Mouse (Mus musculus) liver, embryonic 11.5 days (tissue): ENCODE measurements around the gene Hilpda. TPM values are rescaled to one million over a fixed set of nuclear protein-coding genes. Genes with fewer than 3 reads are reported as not detected.

ENCODE experiments used
- ATAC-seq: fragments of 200-750 bp; cut with Nextera tagmentation; replicated peaks from 2 replicates; pipeline ENCODE4 v1.8.0; 2017; ENCODE audit warnings: moderate number of reproducible peaks, mild to moderate bottlenecking, moderate TSS enrichment, moderate library complexity; ENCODE audit not compliant: low FRiP score
- DNase-seq: peaks from one replicate; pipeline ENCODE4 v3.0.0-alpha.2; 2017; ENCODE audit warnings: low spot score
- H3K27ac ChIP-seq: fragments of 300-500 bp; sonication (generic); 2 replicates; pipeline ENCODE4 v1.5.1; 2014; ENCODE audit warnings: mild to moderate bottlenecking, low read depth, low read length, control low read depth
- H3K27me3 ChIP-seq: fragments of 300-500 bp; sonication (generic); replicated peaks from 2 replicates; pipeline ENCODE4 v1.6.1; 2014; ENCODE audit warnings: low read length, mixed read lengths; ENCODE audit not compliant: control insufficient read depth, insufficient read depth
- H3K36me3 ChIP-seq: fragments of 300-500 bp; sonication (generic); 2 replicates; pipeline ENCODE4 v1.6.1; 2014; ENCODE audit warnings: mild to moderate bottlenecking, low read length, moderate library complexity, mixed read lengths; ENCODE audit not compliant: control insufficient read depth, insufficient read depth
- H3K4me1 ChIP-seq: fragments of 300-500 bp; sonication (generic); replicated peaks from 2 replicates; pipeline ENCODE4 v1.6.1; 2014; ENCODE audit warnings: low read length, mixed read lengths; ENCODE audit not compliant: control insufficient read depth, insufficient read depth
- H3K4me2 ChIP-seq: fragments of 300-500 bp; sonication (generic); 2 replicates; pipeline ENCODE4 v1.6.1; 2014; ENCODE audit warnings: mild to moderate bottlenecking, control low read depth, moderate library complexity
- H3K4me3 ChIP-seq: fragments of 300-500 bp; sonication (generic); 2 replicates; pipeline ENCODE4 v1.5.1; 2014; ENCODE audit warnings: low read depth, low read length, control low read depth
- H3K9ac ChIP-seq: fragments of 300-500 bp; sonication (generic); 2 replicates; pipeline ENCODE4 v1.6.1; 2014; ENCODE audit warnings: low read depth, low read length, control low read depth
- H3K9me3 ChIP-seq: fragments of 300-500 bp; sonication (generic); 2 replicates; pipeline ENCODE4 v1.6.1; 2016; ENCODE audit warnings: low read length, inconsistent platforms, mixed read lengths; ENCODE audit not compliant: control insufficient read depth
- WGBS: fragments of 180-500 bp; shearing (Covaris S2); extraction: QIAGEN DNeasy Blood & Tissue Kit; methylation state at CpG from one replicate; pipeline ENCODE4 v1.1.7; 2014; 5-methylcytosine and 5-hydroxymethylcytosine counted together
- polyA plus RNA-seq: library from polyadenylated mRNA; unstranded; fragments of >200 nt; fragmentation: Nextera tagmentation; extraction: Ambion mirVana; gene quantifications from 2 replicates; pipeline ENCODE4 v1.2.1, GENCODE M21; 2014

Hilpda gene
- polyA plus RNA-seq, 1 experiment from 2014 or later, result 35.3 TPM

GRCm38 (mm10) chr6:29263650-29264455, 8.4 kb upstream of the Hilpda start:
- no peaks in the 10 kb centered on the region for H3K36me3 ChIP-seq
- H3K27ac ChIP-seq, result no peak overlapping the region
- no peak overlapping the region for H3K4me2 ChIP-seq
- DNase-seq (no peak), ATAC-seq (no peak)
- no peaks in the 10 kb centered on the region for H3K4me1 ChIP-seq
- H3K4me3 ChIP-seq, result no peak overlapping the region
- WGBS, result 64% methylated on average over 6 of the region's 6 CpGs
- no peaks in the 10 kb centered on the region; the same call in 1 of the 2 replicates for H3K27me3 ChIP-seq
- no peaks in the 10 kb centered on the region for H3K9me3 ChIP-seq
- H3K9ac ChIP-seq, result no peak overlapping the region

- Histone ChIP-seq H3K27me3 (no peaks in the 10 kb centered on the region; the same call in 1 of the 2 replicates), H3K4me1 (no peaks in the 10 kb centered on the region), H3K4me3 (no peak overlapping the region), H3K36me3 (no peaks in the 10 kb centered on the region), H3K9me3 (no peaks in the 10 kb centered on the region), H3K4me2 (no peak overlapping the region), H3K27ac (no peak overlapping the region), H3K9ac (no peak overlapping the region)
- no peak for ATAC-seq
- WGBS, result 75% methylated on average over 3 of the region's 3 CpGs
- no peak for DNase-seq
These were observed 7.9 kb upstream of the Hilpda start for GRCm38 (mm10) chr6:29264456-29264781.

GRCm38 (mm10) chr6:29266936-29267335, 5.4 kb upstream of the Hilpda start:
- ATAC-seq (no peak; the same call in 1 of the 2 replicates), DNase-seq (no peak)
- Histone ChIP-seq H3K9me3 (no peaks in the 10 kb centered on the region), H3K36me3 (no peaks in the 10 kb centered on the region), H3K9ac (no peak overlapping the region), H3K27ac (peak overlapping the region; percentile 8; the same call in 1 of the 2 replicates), H3K4me2 (no peak overlapping the region), H3K27me3 (no peaks in the 10 kb centered on the region; the same call in 1 of the 2 replicates), H3K4me3 (no peak overlapping the region), H3K4me1 (peaks cover 8% of the 10 kb centered on the region; the same call in 1 of the 2 replicates)
- 53% methylated on average over 4 of the region's 4 CpGs for WGBS

- H3K4me2 ChIP-seq, result no peak overlapping the region
- no peak overlapping the region for H3K4me3 ChIP-seq
- H3K4me1 ChIP-seq, result peaks cover 14% of the 10 kb centered on the region
- no peak overlapping the region for H3K9ac ChIP-seq
- H3K9me3 ChIP-seq, result no peaks in the 10 kb centered on the region
- H3K36me3 ChIP-seq, result no peaks in the 10 kb centered on the region
- H3K27me3 ChIP-seq, result no peaks in the 10 kb centered on the region; the same call in 1 of the 2 replicates
- no peak for DNase-seq
- no peak for ATAC-seq
- no peak overlapping the region for H3K27ac ChIP-seq
- 64% methylated on average over 6 of the region's 6 CpGs for WGBS
These were observed 3.2 kb upstream of the Hilpda start for GRCm38 (mm10) chr6:29269006-29269668.

- H3K4me3 ChIP-seq, result peak overlapping the region; percentile 33
- 0 out of 2 replicates have a peak, but pooled peaks cover 6% of the 10 kb centered on the region for H3K36me3 ChIP-seq
- H3K27me3 ChIP-seq, result no peaks in the 10 kb centered on the region
- peaks cover 14% of the 10 kb centered on the region for H3K4me1 ChIP-seq
- ATAC-seq, result no peak
- peak overlapping the region; percentile 43; the same call in 1 of the 2 replicates for H3K27ac ChIP-seq
- peak overlapping the region; percentile 58 for H3K4me2 ChIP-seq
- no peaks in the 10 kb centered on the region for H3K9me3 ChIP-seq
- 1% methylated on average over 8 of the region's 8 CpGs for WGBS
- DNase-seq, result no peak
- 0 out of 2 replicates have a peak overlapping the region, but pooled peaks have one; percentile 9 for H3K9ac ChIP-seq
These were observed 1.3 kb upstream of the Hilpda start for GRCm38 (mm10) chr6:29270961-29271360.

- Histone ChIP-seq H3K4me3 (no peak overlapping the region), H3K27me3 (no peaks in the 10 kb centered on the region), H3K36me3 (0 out of 2 replicates have a peak, but pooled peaks cover 6% of the 10 kb centered on the region), H3K9ac (no peak overlapping the region), H3K4me1 (peaks cover 10% of the 10 kb centered on the region), H3K4me2 (no peak overlapping the region), H3K9me3 (no peaks in the 10 kb centered on the region), H3K27ac (no peak overlapping the region)
- WGBS, result 90% methylated on average over 5 of the region's 5 CpGs
- DNase-seq (no peak), ATAC-seq (no peak)
These were observed 4.5 kb downstream of the Hilpda start for GRCm38 (mm10) chr6:29276746-29277145.

GRCm38 (mm10) chr6:29278513-29279267, 6.4 kb downstream of the Hilpda start:
- Histone ChIP-seq H3K9ac (peak overlapping the region; percentile 25; the same call in 1 of the 2 replicates), H3K27ac (peak overlapping the region; percentile 38; the same call in 1 of the 2 replicates), H3K4me2 (no peak overlapping the region), H3K4me1 (peaks cover 6% of the 10 kb centered on the region; the same call in 1 of the 2 replicates), H3K9me3 (no peaks in the 10 kb centered on the region), H3K36me3 (0 out of 2 replicates have a peak, but pooled peaks cover 6% of the 10 kb centered on the region), H3K4me3 (no peak overlapping the region), H3K27me3 (no peaks in the 10 kb centered on the region)
- WGBS, result 22% methylated on average over 8 of the region's 8 CpGs
- ATAC-seq, result peak; percentile 62
- peak; percentile 43 for DNase-seq

- ATAC-seq (no peak), DNase-seq (no peak)
- 85% methylated on average over 8 of the region's 8 CpGs for WGBS
- H3K9me3 ChIP-seq, result no peaks in the 10 kb centered on the region
- H3K36me3 ChIP-seq, result 0 out of 2 replicates have a peak, but pooled peaks cover 6% of the 10 kb centered on the region
- peak within 1 kb of the TSS; percentile 25; the same call in 1 of the 2 replicates for H3K9ac ChIP-seq
- H3K4me3 ChIP-seq, result no peak within 1 kb of the TSS
- H3K4me2 ChIP-seq, result no peak within 1 kb of the TSS
- H3K27ac ChIP-seq, result peak within 1 kb of the TSS; percentile 38; the same call in 1 of the 2 replicates
- peaks cover 4% of the 10 kb centered on the region; the same call in 1 of the 2 replicates for H3K4me1 ChIP-seq
- no peaks in the 10 kb centered on the region for H3K27me3 ChIP-seq
These were observed 7.0 kb downstream of the Hilpda start, which contains the start of gene Fam71f2 for GRCm38 (mm10) chr6:29279293-29279692. Fam71f2 (plus strand) TSS chr6:29279593.
